Comparison of ENCODE assay signal across 38 mouse cellular contexts in the genomic region with DNA sequence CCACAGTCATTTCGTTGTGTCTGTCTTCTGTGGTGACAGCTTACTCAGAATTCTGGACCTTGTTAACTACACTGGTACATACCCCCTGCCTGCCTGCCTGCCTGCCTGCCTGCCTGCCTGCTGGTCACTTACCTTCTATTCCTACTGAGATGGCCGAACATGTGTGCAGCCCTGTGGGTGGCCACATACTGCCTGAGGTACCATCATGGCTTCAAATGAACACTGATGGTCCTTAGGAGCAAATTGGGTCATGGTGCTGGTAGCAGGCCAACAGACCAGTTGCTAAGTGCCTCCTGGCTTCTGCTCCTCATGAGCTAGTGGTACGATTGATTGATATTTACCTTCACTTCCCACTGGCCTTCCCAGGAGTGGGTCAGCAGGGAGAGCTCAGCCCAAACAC. TPM values are rescaled to one million over a fixed set of nuclear protein-coding genes. Genes with fewer than 3 reads are reported as not detected.
DNase-seq lines count a peak whose midpoint lies in the region; ATAC-seq lines count a peak whose summit lies in the region.
"Had no signal": no experiment of that assay in that cellular context is flagged by ENCODE, and none has a peak within 500 bp of the region (broad histone marks: within the 10 kb centered on the region; RNA-seq: fewer than 3 reads in every experiment).

No protein-coding gene starts in this region.

- H3K9me3 ChIP-seq in midbrain, embryonic 11.5 days (ENCODE audit: control insufficient read depth, low read length): no peaks in the 10 kb centered on the region
- H3K9me3 ChIP-seq: forebrain, embryonic 13.5 days; G1E; heart, embryonic 12.5 days; liver, embryonic 12.5 days had no signal

- no peak overlapping the region for H3K4me3 ChIP-seq in midbrain, embryonic 11.5 days (ENCODE audit: low read depth, low read length)
- H3K4me3 ChIP-seq: forebrain, embryonic 13.5 days; heart, embryonic 12.5 days; layer of hippocampus, adult 2 months; left cerebral cortex, adult 2 months; liver, embryonic 12.5 days had no signal

- ATAC-seq in cerebellum, adult (ENCODE audit: insufficient number of reproducible peaks, low FRiP score, low TSS enrichment): peak; percentile 95
- no peak for ATAC-seq in midbrain, embryonic 11.5 days (ENCODE audit: low FRiP score)
- ATAC-seq: forebrain, embryonic 13.5 days; hindbrain, embryonic 16.5 days; liver, embryonic 12.5 days; liver, postnatal 0 days had no signal

- no peaks in the 10 kb centered on the region for H3K27me3 ChIP-seq in midbrain, embryonic 11.5 days (ENCODE audit: control insufficient read depth, insufficient read depth, low read length)
- H3K27me3 ChIP-seq: forebrain, embryonic 13.5 days; heart, embryonic 12.5 days; liver, embryonic 12.5 days had no signal

- no peak overlapping the region for H3K27ac ChIP-seq in midbrain, embryonic 11.5 days (ENCODE audit: low read depth, low read length)
- H3K27ac ChIP-seq: forebrain, embryonic 13.5 days; layer of hippocampus, adult 2 months; left cerebral cortex, adult 2 months; liver, embryonic 12.5 days had no signal

- no peaks in the 10 kb centered on the region for H3K4me1 ChIP-seq in midbrain, embryonic 11.5 days (ENCODE audit: control insufficient read depth, insufficient read depth, low read length)
- H3K4me1 ChIP-seq: forebrain, embryonic 13.5 days; heart, embryonic 12.5 days; liver, embryonic 12.5 days had no signal

- intact Hi-C loops in heart, postnatal 10 days (cut with DNase I): no loop called here

- 77% methylated on average over 3 of the region's 3 CpGs for WGBS in midbrain, embryonic 11.5 days

- no peak overlapping the region for H3K4me2 ChIP-seq in midbrain, embryonic 11.5 days
- H3K4me2 ChIP-seq: forebrain, embryonic 13.5 days; heart, embryonic 12.5 days; liver, embryonic 12.5 days had no signal

- no peak overlapping the region for H3K9ac ChIP-seq in midbrain, embryonic 11.5 days (ENCODE audit: low read length)
- H3K9ac ChIP-seq: forebrain, embryonic 13.5 days; heart, embryonic 12.5 days; liver, embryonic 12.5 days; liver, postnatal 0 days had no signal

- H3K36me3 ChIP-seq in midbrain, embryonic 11.5 days (ENCODE audit: control insufficient read depth, insufficient read depth, low read length): no peaks in the 10 kb centered on the region
- H3K36me3 ChIP-seq: G1E; heart, embryonic 12.5 days; liver, embryonic 12.5 days had no signal

- no peak for DNase-seq in cerebellum, postnatal 4 days (ENCODE audit: low spot score in 2 of 2)
- DNase-seq in cerebellum, adult 11 months: peak; percentile 89
- peak; percentile 98 for DNase-seq in cerebellum, adult 9-10 months
- DNase-seq in cerebellum, postnatal 36 days: peak; percentile 90 to 91
- DNase-seq in midbrain, embryonic 11.5 days (ENCODE audit: low spot score, missing footprints): no peak
- DNase-seq in heart, postnatal 10 days: no peak
- DNase-seq: adrenal gland, adult 8-10 months; gastrocnemius, postnatal 25 days; heart, adult 18-20 months; kidney, adult 2 months; kidney, postnatal 36 days; liver, postnatal 0 days; lung, postnatal 36 days; midbrain, embryonic 14.5 days; right cerebral cortex, postnatal 25 days; thymus, postnatal 25 days had no signal

RNA-seq across cellular contexts. Expression of a gene that starts 28.1 kb away (rescaled TPM):
- not detected in 2 replicates for polyA plus RNA-seq in midbrain, embryonic 11.5 days (2014; fragmentation: Nextera tagmentation; extraction: Ambion mirVana)
- not detected for total RNA-seq in heart, postnatal 10 days (2021)
- total RNA-seq: adrenal gland, adult 8-10 months; gastrocnemius, postnatal 25 days; heart, adult 18-20 months; hematopoietic stem cell, adult 5-6 weeks; layer of hippocampus, adult 2 months; layer of hippocampus, postnatal 14 days; left cerebral cortex, adult 2 months; left cerebral cortex, postnatal 36 days; megakaryocyte-erythroid progenitor cell, adult 5-6 weeks; monocyte, adult 5-6 weeks had no signal
- polyA plus RNA-seq: embryonic facial prominence, embryonic 11.5 days; forebrain, embryonic 13.5 days; G1E; heart, embryonic 12.5 days; heart, postnatal 0 days; hindbrain, embryonic 16.5 days; kidney, adult 2 months; kidney, embryonic 16.5 days; liver, embryonic 12.5 days; liver, postnatal 0 days; midbrain, embryonic 14.5 days; neural tube, embryonic 14.5 days; stomach, embryonic 16.5 days had no signal

RNA-seq across cellular contexts. Expression of a gene that starts 48.3 kb away (rescaled TPM):
- polyA plus RNA-seq in midbrain, embryonic 11.5 days (2014; fragmentation: Nextera tagmentation; extraction: Ambion mirVana): not detected in 2 replicates
- not detected for total RNA-seq in heart, postnatal 10 days (2021)
- total RNA-seq: adrenal gland, adult 8-10 months; gastrocnemius, postnatal 25 days; heart, adult 18-20 months; hematopoietic stem cell, adult 5-6 weeks; layer of hippocampus, adult 2 months; layer of hippocampus, postnatal 14 days; left cerebral cortex, adult 2 months; left cerebral cortex, postnatal 36 days; megakaryocyte-erythroid progenitor cell, adult 5-6 weeks; monocyte, adult 5-6 weeks had no signal
- polyA plus RNA-seq: brain, embryonic 14.5 days; embryonic facial prominence, embryonic 11.5 days; forebrain, embryonic 13.5 days; heart, embryonic 12.5 days; heart, postnatal 0 days; hindbrain, embryonic 16.5 days; intestine, embryonic 14.5 days; kidney, adult 2 months; limb, embryonic 14.5 days; liver, postnatal 0 days; lung, embryonic 16.5 days; midbrain, embryonic 14.5 days; neural tube, embryonic 14.5 days; stomach, embryonic 16.5 days had no signal

Comparison
In these comparisons a context has a peak if more than half of its experiments do, and no peak if none do; other contexts are left out.
1. DNase-seq: peak in cerebellum, adult 11 months (single experiment), cerebellum, adult 9-10 months (single experiment) and cerebellum, postnatal 36 days (2 of 2); none in cerebellum, postnatal 4 days (0 of 2), midbrain, embryonic 11.5 days (single experiment) and heart, postnatal 10 days (0 of 2).